9 mouse cellular contexts compared by ENCODE assay signal in genomic region chr3:51915415-51915814, GRCm38 (mm10).
DNase-seq lines count a peak whose midpoint lies in the region; ATAC-seq and TF ChIP-seq lines count a peak whose summit lies in the region.
"Had no signal": no experiment of that assay in that cellular context is flagged by ENCODE, and none has a peak within 500 bp of the region (broad histone marks: within the 10 kb centered on the region; RNA-seq: fewer than 3 reads in every experiment).

No protein-coding gene starts in this region.

- 0 out of 2 replicates have a peak, but pooled peaks cover 4% of the 10 kb centered on the region for H3K9me3 ChIP-seq in heart, embryonic 12.5 days (replicated peaks)
- H3K9me3 ChIP-seq in lung, embryonic 15.5 days = no peaks in the 10 kb centered on the region
- no peaks in the 10 kb centered on the region for H3K9me3 ChIP-seq in hindbrain, embryonic 14.5 days (ENCODE audit: control insufficient read depth, low read length)

- 45% methylated on average over 1 of the region's 1 CpGs for WGBS in heart, embryonic 12.5 days
- 85% methylated on average over 1 of the region's 1 CpGs for WGBS in lung, embryonic 15.5 days
- 58% methylated on average over 1 of the region's 1 CpGs for WGBS in hindbrain, embryonic 14.5 days
- WGBS in small intestine, adult 2 months = 65% methylated on average over 1 of the region's 1 CpGs

- peaks cover 41% of the 10 kb centered on the region for H3K4me1 ChIP-seq in heart, embryonic 12.5 days (replicated peaks)
- H3K4me1 ChIP-seq in lung, embryonic 15.5 days = peaks cover 34% of the 10 kb centered on the region
- H3K4me1 ChIP-seq in hindbrain, embryonic 14.5 days (replicated peaks; ENCODE audit: control insufficient read depth, insufficient read depth, low read length) = peaks cover 4% of the 10 kb centered on the region; the same call in 1 of the 2 replicates
- peaks cover 17% of the 10 kb centered on the region for H3K4me1 ChIP-seq in small intestine, adult 2 months (ENCODE audit: control insufficient read depth, insufficient read depth, insufficient read length, low read length)

- H3K4me2 ChIP-seq in heart, embryonic 12.5 days = no peak overlapping the region
- H3K4me2 ChIP-seq in lung, embryonic 15.5 days = peak overlapping the region; percentile 45; the same call in 1 of the 2 replicates
- H3K4me2 ChIP-seq in hindbrain, embryonic 14.5 days (replicated peaks) = no peak overlapping the region

- TF ChIP-seq POLR2A in small intestine, adult 2 months (IDR thresholded peaks at IDR 0.05; ENCODE audit: low read depth, low read length) = no peak

- ATAC-seq in heart, embryonic 12.5 days (ENCODE audit: insufficient number of reproducible peaks, low FRiP score) = no peak
- no peak for ATAC-seq in lung, embryonic 15.5 days (ENCODE audit: borderline replicate concordance, extremely low read depth, low FRiP score, low TSS enrichment)
- no peak for ATAC-seq in hindbrain, embryonic 14.5 days (ENCODE audit: low FRiP score)

- no peak overlapping the region for H3K4me3 ChIP-seq in heart, embryonic 12.5 days
- no peak overlapping the region for H3K4me3 ChIP-seq in lung, embryonic 15.5 days
- no peak overlapping the region for H3K4me3 ChIP-seq in hindbrain, embryonic 14.5 days (replicated peaks; ENCODE audit: low read length)
- no peak overlapping the region for H3K4me3 ChIP-seq in small intestine, adult 2 months (ENCODE audit: low read depth, low read length)

- DNase-seq in heart, postnatal 4 days = no peak
- DNase-seq in lung, postnatal 10 days = no peak
- no peak for DNase-seq in hindbrain, embryonic 14.5 days (ENCODE audit: low spot score)
- no peak for DNase-seq in adrenal gland, adult 8-10 months
- DNase-seq in gastrocnemius, postnatal 36 days = no peak
- DNase-seq: cerebellum, adult 11 months had no signal

- no peaks in the 10 kb centered on the region for H3K27me3 ChIP-seq in heart, embryonic 12.5 days (replicated peaks)
- H3K27me3 ChIP-seq in lung, embryonic 15.5 days = no peaks in the 10 kb centered on the region
- H3K27me3 ChIP-seq in hindbrain, embryonic 14.5 days (ENCODE audit: control insufficient read depth, insufficient read depth, low read length) = no peaks in the 10 kb centered on the region
- no peaks in the 10 kb centered on the region for H3K27me3 ChIP-seq in small intestine, adult 2 months (ENCODE audit: control insufficient read depth, insufficient read depth, low read length)

- TF ChIP-seq CTCF in small intestine, adult 2 months (IDR thresholded peaks at IDR 0.05; ENCODE audit: extremely low read depth, insufficient read length, insufficient replicate concordance, low read depth, low read length) = no peak

- H3K27ac ChIP-seq in heart, embryonic 12.5 days (ENCODE audit: poor library complexity, severe bottlenecking) = peak overlapping the region; percentile 84
- peak overlapping the region; percentile 87 for H3K27ac ChIP-seq in lung, embryonic 15.5 days
- H3K27ac ChIP-seq in hindbrain, embryonic 14.5 days = peak overlapping the region; percentile 51; the same call in 1 of the 2 replicates
- H3K27ac ChIP-seq in small intestine, adult 2 months (ENCODE audit: insufficient read depth, low read depth, low read length) = peak overlapping the region; percentile 74

- no peaks in the 10 kb centered on the region for H3K36me3 ChIP-seq in heart, embryonic 12.5 days
- H3K36me3 ChIP-seq in lung, embryonic 15.5 days = no peaks in the 10 kb centered on the region
- H3K36me3 ChIP-seq in hindbrain, embryonic 14.5 days (replicated peaks; ENCODE audit: control insufficient read depth, insufficient read depth) = no peaks in the 10 kb centered on the region
- no peaks in the 10 kb centered on the region for H3K36me3 ChIP-seq in small intestine, adult 2 months (ENCODE audit: control insufficient read depth, insufficient read depth, low read length)

- intact Hi-C loops in gastrocnemius, postnatal 36 days (cut with DNase I) = no loop called here

- no peak overlapping the region for H3K9ac ChIP-seq in heart, embryonic 12.5 days
- H3K9ac ChIP-seq in lung, embryonic 15.5 days = no peak overlapping the region
- no peak overlapping the region for H3K9ac ChIP-seq in hindbrain, embryonic 14.5 days
